Mouse (Mus musculus) left cerebral cortex, adult 2 months (tissue): ENCODE data around the gene Kdm6b. TPM values are rescaled to one million over a fixed set of nuclear protein-coding genes. Genes with fewer than 3 reads are reported as not detected.
A peak's percentile ranks its signal among the peaks of the same experiment; 100 is the strongest.

Experiments used
- DNase-seq, 2 experiments: peaks; one replicate each; pipeline ENCODE4 v3.0.0; 2021 to 2022; ENCODE audit warnings: low spot score in 2 of 2, mixed read lengths in 1 of 2; ENCODE audit errors: extremely low spot score in 1 of 2
- H3K27ac ChIP-seq: fragments of 200-600 bp; 2 replicates; pipeline ENCODE4 v1.8.1; 2022
- H3K4me3 ChIP-seq: fragments of 200-600 bp; 2 replicates; pipeline ENCODE4 v1.8.1; 2022
- CTCF ChIP-seq: fragments of 200-600 bp; IDR thresholded peaks from 2 replicates; pipeline ENCODE4 v1.8.1; 2022; ENCODE audit warnings: antibody characterized with exemption, mild to moderate bottlenecking, moderate library complexity
- intact Hi-C: fragments of 180-260 bp; cut with DNase I; formaldehyde crosslinking; loops from one replicate; pipeline ENCODE4 v1.15.1; 2025
- total RNA-seq, 2 experiments: library from RNA; stranded (reverse); gene quantifications; 2 replicates each; pipeline ENCODE4 v1.2.3; 2021

The Kdm6b gene
- total RNA-seq, 2 experiments from 2014 or later: 31.1 to 45.3 TPM

- TF ChIP-seq CTCF: no peak
- H3K4me3 ChIP-seq: no peak overlapping the region
- H3K27ac ChIP-seq: no peak overlapping the region
- intact Hi-C loops: no loop called here
- DNase-seq: no peak
Observed at GRCm38 (mm10) chr11:69404595-69405396, 8.7 kb downstream of the Kdm6b start.

GRCm38 (mm10) chr11:69403691-69404594 lies 9.5 kb downstream of the Kdm6b start:
- intact Hi-C loops: no loop called here
- Histone ChIP-seq H3K27ac (no peak overlapping the region), H3K4me3 (no peak overlapping the region)
- DNase-seq: no peak
- TF ChIP-seq CTCF: no peak

- no peak for DNase-seq
- TF ChIP-seq CTCF: no peak
- H3K27ac ChIP-seq: no peak overlapping the region
- intact Hi-C loops: loop anchor here (1.0 to 2.0 kb wide), 2 partner anchors 30 to 113 kb away; no protein-coding TSS in a partner anchor
- no peak overlapping the region for H3K4me3 ChIP-seq
Observed at GRCm38 (mm10) chr11:69401987-69402386, 11.5 kb downstream of the Kdm6b start.

GRCm38 (mm10) chr11:69401210-69401637 lies 12.3 kb downstream of the Kdm6b start:
- DNase-seq: peak; percentile 86 to 89
- intact Hi-C loops: loop anchor here (1.0 to 2.0 kb wide), 2 partner anchors 31 to 114 kb away; no protein-coding TSS in a partner anchor
- peak; percentile 87 for TF ChIP-seq CTCF
- H3K27ac ChIP-seq: peak overlapping the region; percentile 59; the same call in 1 of the 2 replicates
- no peak overlapping the region for H3K4me3 ChIP-seq

GRCm38 (mm10) chr11:69400083-69400850 lies 13.2 kb downstream of the Kdm6b start:
- TF ChIP-seq CTCF: no peak
- intact Hi-C loops: loop anchor here (2.0 kb wide), 1 partner anchor 115 kb away; no protein-coding TSS in a partner anchor
- no peak for DNase-seq

GRCm38 (mm10) chr11:69399201-69400082 lies 14.0 kb downstream of the Kdm6b start:
- no peak overlapping the region for H3K27ac ChIP-seq
- no peak overlapping the region for H3K4me3 ChIP-seq
- DNase-seq: peak in 1 of 2 experiments; percentile 20
- intact Hi-C loops: loop anchor here (2.0 kb wide), 1 partner anchor 115 kb away; no protein-coding TSS in a partner anchor
- no peak for TF ChIP-seq CTCF

More at GRCm38 (mm10) chr11:69400083-69400850, 13.2 kb downstream of the Kdm6b start:
- no peak overlapping the region for H3K27ac ChIP-seq
- no peak overlapping the region for H3K4me3 ChIP-seq

GRCm38 (mm10) chr11:69398486-69399200 lies 14.8 kb downstream of the Kdm6b start:
- no peak for TF ChIP-seq CTCF
- Histone ChIP-seq H3K27ac (peak overlapping the region; percentile 98), H3K4me3 (peak overlapping the region; percentile 69)
- no peak for DNase-seq
- intact Hi-C loops: no loop called here

GRCm38 (mm10) chr11:69398059-69398458 lies 15.4 kb downstream of the Kdm6b start, which contains the start of gene Tmem88:
Gene Tmem88, minus strand, starts transcription at chr11:69398234.
- TF ChIP-seq CTCF: no peak
- DNase-seq: no peak
- Histone ChIP-seq H3K4me3 (peak within 1 kb of the TSS; percentile 69), H3K27ac (peak within 1 kb of the TSS; percentile 98)
- intact Hi-C loops: no loop called here

GRCm38 (mm10) chr11:69397581-69398057 lies 15.9 kb downstream of the Kdm6b start:
- TF ChIP-seq CTCF: peak; percentile 19
- Histone ChIP-seq H3K4me3 (peak overlapping the region; percentile 69), H3K27ac (peak overlapping the region; percentile 98)
- peak in 1 of 2 experiments; percentile 54 for DNase-seq
- intact Hi-C loops: no loop called here
